Mouse (Mus musculus) MEL (cell line): Measurements from ENCODE around the gene Olfr78. TPM values are rescaled to one million over a fixed set of nuclear protein-coding genes. Genes with fewer than 3 reads are reported as not detected.

Source experiments
- DNase-seq: peaks from one replicate; pipeline ENCODE4 v3.0.0; 2011; ENCODE audit warnings: low read depth, low spot score
- H3K27ac ChIP-seq: 2 replicates; pipeline ENCODE4 v1.5.1; 2012; ENCODE audit warnings: low read depth, mild to moderate bottlenecking, control low read depth, low read length, moderate library complexity; ENCODE audit not compliant: control insufficient read depth
- H3K27me3 ChIP-seq, 2 experiments: fragments of 150-350 bp in 1 of 2; sonication (generic) in 1 of 2; 2 replicates each; pipeline ENCODE4 v1.6.1; 2012; ENCODE audit warnings: low read length in 2 of 2, mild to moderate bottlenecking in 2 of 2, improper control_type of control experiment in 1 of 2, moderate library complexity in 1 of 2; ENCODE audit not compliant: insufficient read depth in 2 of 2, control insufficient read depth in 1 of 2
- H3K36me3 ChIP-seq, 2 experiments: 2 replicates each; pipeline ENCODE4 v1.6.1; 2012 to 2014; ENCODE audit warnings: low read length in 2 of 2, improper control_type of control experiment in 1 of 2, inconsistent platforms in 1 of 2, mild to moderate bottlenecking in 1 of 2; ENCODE audit not compliant: insufficient read depth in 2 of 2, control insufficient read depth in 1 of 2
- H3K4me1 ChIP-seq, 2 experiments: fragments of 150-350 bp in 1 of 2; sonication (generic) in 1 of 2; 2 replicates each; pipeline ENCODE4 v1.6.1; 2012; ENCODE audit warnings: low read length in 2 of 2, improper control_type of control experiment in 1 of 2, mild to moderate bottlenecking in 1 of 2; ENCODE audit not compliant: insufficient read depth in 2 of 2, control insufficient read depth in 1 of 2
- H3K4me3 ChIP-seq, 2 experiments: fragments of 150-350 bp in 1 of 2; sonication (generic) in 1 of 2; 2 replicates each; pipeline ENCODE4 v1.5.1; 2012; ENCODE audit warnings: low read depth in 2 of 2, low read length in 2 of 2, mild to moderate bottlenecking in 2 of 2, moderate library complexity in 2 of 2, control low read depth in 1 of 2, improper control_type of control experiment in 1 of 2; ENCODE audit not compliant: control insufficient read depth in 1 of 2, insufficient read depth in 1 of 2
- H3K79me2 ChIP-seq: 2 replicates; pipeline ENCODE4 v1.6.1; 2012; ENCODE audit warnings: mild to moderate bottlenecking, low read length, moderate library complexity; ENCODE audit not compliant: control insufficient read depth, poor library complexity, insufficient read depth
- H3K9ac ChIP-seq: 2 replicates; pipeline ENCODE4 v1.6.1; 2012; ENCODE audit warnings: low read depth, mild to moderate bottlenecking, control low read depth, low read length, moderate library complexity; ENCODE audit not compliant: control insufficient read depth, poor library complexity, severe bottlenecking
- H3K9me3 ChIP-seq: fragments of 150-350 bp; sonication (generic); replicated peaks from 2 replicates; pipeline ENCODE4 v1.6.1; 2012; ENCODE audit warnings: mild to moderate bottlenecking, low read length, improper control_type of control experiment, moderate library complexity; ENCODE audit not compliant: insufficient read depth
- CHD1 ChIP-seq: IDR thresholded peaks from 2 replicates; pipeline ENCODE4 v1.6.1; 2012; ENCODE audit warnings: low read depth, mild to moderate bottlenecking, inconsistent platforms, low read length, improper control_type of control experiment
- E2F4 ChIP-seq: IDR thresholded peaks from 2 replicates; pipeline ENCODE4 v1.6.1; 2011; ENCODE audit warnings: low read depth, low read length, improper control_type of control experiment, borderline replicate concordance
- EP300 ChIP-seq, 2 experiments: IDR thresholded peaks; 2 replicates each; pipeline ENCODE4 v1.6.1; 2011; ENCODE audit warnings: improper control_type of control experiment in 2 of 2, low read length in 2 of 2, low read depth in 1 of 2, mild to moderate bottlenecking in 1 of 2
- ETS1 ChIP-seq: IDR thresholded peaks from 2 replicates; pipeline ENCODE4 v1.6.1; 2012; ENCODE audit warnings: low read depth, mild to moderate bottlenecking, inconsistent platforms, low read length, improper control_type of control experiment, moderate library complexity
- GABPA ChIP-seq: IDR thresholded peaks from 2 replicates; pipeline ENCODE4 v1.6.1; 2012; ENCODE audit warnings: low read depth, mild to moderate bottlenecking, inconsistent platforms, low read length, improper control_type of control experiment, moderate library complexity
- HCFC1 ChIP-seq: IDR thresholded peaks from 2 replicates; pipeline ENCODE4 v1.6.1; 2012; ENCODE audit warnings: low read depth, mild to moderate bottlenecking, inconsistent platforms, low read length, improper control_type of control experiment, moderate library complexity
- JUND ChIP-seq: IDR thresholded peaks from 2 replicates; pipeline ENCODE4 v1.6.1; 2011; ENCODE audit warnings: low read depth, mild to moderate bottlenecking, improper control_type of control experiment, low read length
- KAT2A ChIP-seq: conservative IDR thresholded peaks from 2 replicates; pipeline ENCODE4 v1.6.1; 2012; ENCODE audit warnings: low read depth, low read length, improper control_type of control experiment, inconsistent platforms
- MAX ChIP-seq: IDR thresholded peaks from 2 replicates; pipeline ENCODE4 v1.6.1; 2011; ENCODE audit warnings: low read length, improper control_type of control experiment
- MAZ ChIP-seq: IDR thresholded peaks from 2 replicates; pipeline ENCODE4 v1.6.1; 2012; ENCODE audit warnings: low read depth, mild to moderate bottlenecking, inconsistent platforms, low read length, improper control_type of control experiment
- MXI1 ChIP-seq: IDR thresholded peaks from 2 replicates; pipeline ENCODE4 v1.6.1; 2011; ENCODE audit warnings: mild to moderate bottlenecking, low read depth, low read length, improper control_type of control experiment
- NRF1 ChIP-seq: IDR thresholded peaks from 2 replicates; pipeline ENCODE4 v1.6.1; 2014; ENCODE audit warnings: low read depth, mild to moderate bottlenecking, inconsistent platforms, low read length, improper control_type of control experiment, moderate library complexity; ENCODE audit not compliant: poor library complexity, insufficient read depth, severe bottlenecking
- POLR2AphosphoS2 ChIP-seq: IDR thresholded peaks from 2 replicates; pipeline ENCODE4 v1.6.1; 2011; ENCODE audit warnings: low read length, improper control_type of control experiment
- TCF12 ChIP-seq: IDR thresholded peaks from 2 replicates; pipeline ENCODE4 v1.6.1; 2014; ENCODE audit warnings: low read depth, mild to moderate bottlenecking, inconsistent platforms, low read length, improper control_type of control experiment, moderate library complexity
- USF1 ChIP-seq: IDR thresholded peaks from 2 replicates; pipeline ENCODE4 v1.6.1; 2014; ENCODE audit warnings: low read depth, mild to moderate bottlenecking, inconsistent platforms, low read length, improper control_type of control experiment, moderate library complexity
- ZC3H11A ChIP-seq: IDR thresholded peaks from 2 replicates; pipeline ENCODE4 v1.6.1; 2012; ENCODE audit warnings: low read depth, mild to moderate bottlenecking, inconsistent platforms, low read length, improper control_type of control experiment
- ZNF384 ChIP-seq: IDR thresholded peaks from 2 replicates; pipeline ENCODE4 v1.6.1; 2012; ENCODE audit warnings: low read depth, mild to moderate bottlenecking, inconsistent platforms, low read length, improper control_type of control experiment
- polyA plus RNA-seq, 2 experiments: library from polyadenylated mRNA; stranded (reverse) in 1 of 2; unstranded in 1 of 2; fragments of >175 nt in 1 of 2; fragments of >200 nt in 1 of 2; gene quantifications; 2 replicates each; pipeline versions ENCODE4 v1.2.1 to v1.2.4; 2012; ENCODE audit warnings: low replicate concordance in 2 of 2, low read depth in 1 of 2; ENCODE audit not compliant: insufficient read length in 2 of 2, insufficient read depth in 1 of 2, missing spikeins in 1 of 2
- total RNA-seq: library from RNA; depleted of rRNA; stranded (reverse); fragments of 300-350 nt; gene quantifications from 2 replicates; pipeline ENCODE4 v1.2.3, GENCODE M21; 2012

The Olfr78 gene
- total and polyA plus RNA-seq, 3 experiments = not detected

DNA sequence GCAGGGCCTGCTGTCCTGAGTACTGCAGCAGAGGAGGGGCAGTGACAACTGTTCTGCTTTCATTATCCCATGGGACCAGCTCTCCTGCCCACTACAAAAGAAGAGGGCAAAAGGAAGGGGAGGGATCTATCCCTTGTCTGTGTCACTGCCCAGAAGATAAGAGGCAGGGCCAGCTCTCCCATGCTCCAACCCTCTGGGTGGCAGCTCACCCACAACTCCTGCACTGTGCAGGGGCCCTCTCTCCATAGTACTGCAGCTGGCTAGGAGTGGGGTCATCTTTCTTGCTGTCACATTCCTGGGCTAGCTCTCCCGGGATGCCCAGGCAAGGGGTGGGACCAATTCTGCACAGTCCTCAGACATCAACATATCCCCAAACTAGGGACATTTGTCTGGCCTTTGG lies 25.5 kb downstream of the Olfr78 start:
- no peaks in the 10 kb centered on the region for H3K27me3 ChIP-seq
- no peaks in the 10 kb centered on the region for H3K79me2 ChIP-seq
- no peaks in the 10 kb centered on the region for H3K9me3 ChIP-seq
- no peak overlapping the region for H3K4me3 ChIP-seq
- no peak for DNase-seq
- no peaks in the 10 kb centered on the region for H3K36me3 ChIP-seq
- no peak for TF ChIP-seq TCF12
- no peak for TF ChIP-seq CHD1
- no peak for TF ChIP-seq EP300 (IDR thresholded peaks at IDR 0.05; ENCODE audit: low read depth in 1 of 2, low read length in 2 of 2)
- TF ChIP-seq KAT2A = no peak
- TF ChIP-seq, all 39 proteins: peak for 0
- H3K27ac ChIP-seq = no peak overlapping the region
- no peak overlapping the region for H3K9ac ChIP-seq
- no peaks in the 10 kb centered on the region for H3K4me1 ChIP-seq

DNA sequence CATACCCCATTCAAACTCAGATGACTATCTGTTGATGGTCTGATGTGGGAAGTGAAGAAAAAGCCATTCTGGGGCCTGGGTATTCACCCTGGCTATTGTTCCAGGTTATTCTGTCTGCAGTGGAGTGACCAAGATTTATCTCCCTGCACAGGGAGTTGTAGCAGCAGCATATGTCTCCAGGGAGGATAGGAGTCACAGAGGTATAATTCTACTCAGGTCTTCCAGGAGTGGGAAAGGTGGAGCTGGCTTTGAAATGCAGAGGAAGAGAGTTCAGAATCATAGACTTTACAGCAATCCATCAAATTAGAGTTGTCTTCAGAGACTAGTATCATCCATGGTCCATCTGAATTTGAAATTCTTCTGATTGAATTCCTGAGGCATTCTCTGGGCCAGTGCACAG lies 31.9 kb downstream of the Olfr78 start, which contains the start of gene Olfr559:
TSS of gene Olfr559 (minus strand) at position 101 of the 400 bp plus-strand sequence.
- Histone ChIP-seq H3K79me2 (no peaks in the 10 kb centered on the region), H3K36me3 (no peaks in the 10 kb centered on the region), H3K9me3 (no peaks in the 10 kb centered on the region), H3K27ac (no peak within 1 kb of the TSS), H3K4me1 (no peaks in the 10 kb centered on the region), H3K9ac (no peak within 1 kb of the TSS), H3K4me3 (no peak within 1 kb of the TSS), H3K27me3 (no peaks in the 10 kb centered on the region)
- TF ChIP-seq NRF1 (no peak), MAZ (no peak), USF1 (no peak), POLR2AphosphoS2 (no peak)
- no peak for DNase-seq

DNA sequence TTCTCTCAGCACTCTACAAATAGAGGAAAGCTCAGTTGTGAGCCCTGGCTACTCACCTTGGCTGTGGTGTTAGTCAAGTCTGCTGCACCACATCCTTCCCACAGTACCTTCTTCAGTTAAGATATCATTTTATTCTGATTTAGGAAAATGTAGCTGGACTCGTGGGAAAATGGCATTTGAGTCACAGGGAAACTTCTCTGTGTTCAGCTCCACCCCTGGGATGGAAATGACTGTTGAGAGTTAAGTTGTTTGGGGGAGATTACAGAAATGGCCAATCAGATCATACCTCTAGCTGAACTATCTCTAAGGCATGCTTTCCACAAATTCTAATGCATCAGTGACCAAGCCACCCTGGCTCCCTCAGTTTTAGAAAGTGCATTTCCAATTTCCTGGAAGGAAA lies 40.3 kb downstream of the Olfr78 start, which contains the start of gene Olfr33:
TSS of gene Olfr33 (minus strand) at position 101 of the 400 bp plus-strand sequence.
- Histone ChIP-seq H3K4me1 (no peaks in the 10 kb centered on the region), H3K79me2 (no peaks in the 10 kb centered on the region), H3K9ac (no peak within 1 kb of the TSS)

More for the DNA sequence above, 40.3 kb downstream of the Olfr78 start, which contains the start of gene Olfr33:
- Histone ChIP-seq H3K4me3 (no peak within 1 kb of the TSS), H3K27ac (no peak within 1 kb of the TSS), H3K36me3 (no peaks in the 10 kb centered on the region), H3K9me3 (no peaks in the 10 kb centered on the region), H3K27me3 (no peaks in the 10 kb centered on the region)
- DNase-seq = no peak
- TF ChIP-seq ZNF384 (no peak), MAX (no peak), HCFC1 (no peak), MXI1 (no peak), ETS1 (no peak), JUND (no peak), GABPA (no peak), ZC3H11A (no peak), E2F4 (no peak)
